Mouse (Mus musculus) brain, embryonic 14.5 days (tissue): ENCODE data around the gene Sdcbp2.

Source experiments
- CTCF ChIP-seq: fragments of 200-500 bp; IDR thresholded peaks from 2 replicates; pipeline ENCODE4 v1.5.1; 2012; ENCODE audit warnings: inconsistent platforms, mild to moderate bottlenecking, moderate library complexity, borderline replicate concordance; ENCODE audit not compliant: insufficient read depth, insufficient read length; ENCODE audit errors: extremely low read depth
- POLR2A ChIP-seq: fragments of 200-500 bp; IDR thresholded peaks from 2 replicates; pipeline ENCODE4 v1.6.1; 2012; ENCODE audit warnings: mild to moderate bottlenecking, inconsistent platforms, borderline replicate concordance; ENCODE audit not compliant: poor library complexity, insufficient read depth, insufficient read length, severe bottlenecking; ENCODE audit errors: extremely low read depth

GRCm38 (mm10) chr2:151529169-151529568 is 43.3 kb upstream of the Sdcbp2 start:
- TF ChIP-seq CTCF: no peak
- TF ChIP-seq POLR2A: no peak
